Mouse (Mus musculus) gastrocnemius, postnatal 36 days (tissue): Measurements from ENCODE around the gene Lins1. TPM values are rescaled to one million over a fixed set of nuclear protein-coding genes. Genes with fewer than 3 reads are reported as not detected.

ENCODE experiments used
- DNase-seq, 2 experiments: peaks; one replicate each; pipeline ENCODE4 v3.0.0; 2022
- intact Hi-C: fragments of 180-260 bp; cut with DNase I; formaldehyde crosslinking; loops from one replicate; pipeline ENCODE4 v1.15.1; 2025
- total RNA-seq, 2 experiments: library from RNA; stranded (reverse); gene quantifications; 2 replicates each; pipeline ENCODE4 v1.2.3; 2021

The Lins1 gene
- total RNA-seq, 2 experiments from 2014 or later: 3.5 to 5.1 TPM

- intact Hi-C loops: no loop called here
- no peak for DNase-seq
These were observed 35.3 kb downstream of the Lins1 start for GRCm38 (mm10) chr7:66724954-66725353.

- DNase-seq: no peak
- intact Hi-C loops: no loop called here
These were observed 38.4 kb downstream of the Lins1 start for GRCm38 (mm10) chr7:66728072-66728471.

GRCm38 (mm10) chr7:66729232-66729631 is 39.5 kb downstream of the Lins1 start:
- intact Hi-C loops: no loop called here
- DNase-seq: no peak

- DNase-seq: no peak
- intact Hi-C loops: no loop called here
These were observed 43.7 kb downstream of the Lins1 start for GRCm38 (mm10) chr7:66733431-66733830.

GRCm38 (mm10) chr7:66733882-66734281 is 44.2 kb downstream of the Lins1 start:
- intact Hi-C loops: no loop called here
- DNase-seq: no peak

- no peak for DNase-seq
- intact Hi-C loops: no loop called here
These were observed 44.8 kb downstream of the Lins1 start for GRCm38 (mm10) chr7:66734466-66734865.

- no peak for DNase-seq
- intact Hi-C loops: no loop called here
These were observed 45.3 kb downstream of the Lins1 start for GRCm38 (mm10) chr7:66734993-66735392.

- DNase-seq: no peak
- intact Hi-C loops: no loop called here
These were observed 47.7 kb downstream of the Lins1 start for GRCm38 (mm10) chr7:66737418-66737817.

GRCm38 (mm10) chr7:66741008-66741407 is 51.3 kb downstream of the Lins1 start:
- DNase-seq: no peak

GRCm38 (mm10) chr7:66741412-66741811 is 51.7 kb downstream of the Lins1 start:
- intact Hi-C loops: no loop called here
- no peak for DNase-seq

More at GRCm38 (mm10) chr7:66741008-66741407, 51.3 kb downstream of the Lins1 start:
- intact Hi-C loops: no loop called here

GRCm38 (mm10) chr7:66743377-66743781 is 53.7 kb downstream of the Lins1 start, which contains the start of gene Cers3:
Cers3 (plus strand) TSS chr7:66743504.
- DNase-seq: no peak
- intact Hi-C loops: no loop called here

GRCm38 (mm10) chr7:66746972-66747371 is 57.3 kb downstream of the Lins1 start:
- intact Hi-C loops: no loop called here
- no peak for DNase-seq

GRCm38 (mm10) chr7:66749998-66750397 is 60.3 kb downstream of the Lins1 start:
- no peak for DNase-seq
- intact Hi-C loops: no loop called here

GRCm38 (mm10) chr7:66753816-66754215 is 64.1 kb downstream of the Lins1 start:
- intact Hi-C loops: no loop called here

GRCm38 (mm10) chr7:66755611-66756010 is 65.9 kb downstream of the Lins1 start:
- DNase-seq: no peak
- intact Hi-C loops: no loop called here

More at GRCm38 (mm10) chr7:66753816-66754215, 64.1 kb downstream of the Lins1 start:
- no peak for DNase-seq

Other genes starting within 250 kb of the Lins1 start
- gene Asb7, start 293 bp upstream of the Lins1 start, total RNA-seq: 1 to 10 TPM; 7.8 to 8.2 TPM
- under 1 TPM in 1 of 2 experiments, not detected in 1; 0.08 TPM for gene Cers3, start 53.6 kb downstream of the Lins1 start, total RNA-seq
- under 1 TPM; 0.44 to 0.56 TPM for gene Adamts17, start 149.8 kb downstream of the Lins1 start, total RNA-seq